Mouse (Mus musculus) heart, embryonic 16.5 days (tissue): ENCODE measurements around the gene Gm5447. TPM values are rescaled to one million over a fixed set of nuclear protein-coding genes. Genes with fewer than 3 reads are reported as not detected.

Experiments
- ATAC-seq: fragments of 200-750 bp; cut with Nextera tagmentation; replicated peaks from 2 replicates; pipeline ENCODE4 v1.8.0; 2017; ENCODE audit warnings: moderate number of reproducible peaks; ENCODE audit not compliant: insufficient read depth, low FRiP score; ENCODE audit errors: extremely low read depth
- H3K27ac ChIP-seq: fragments of 300-500 bp; sonication (generic); 2 replicates; pipeline ENCODE4 v1.5.1; 2014; ENCODE audit warnings: mild to moderate bottlenecking, low read length, control low read depth, moderate library complexity
- H3K27me3 ChIP-seq: fragments of 300-500 bp; sonication (generic); 2 replicates; pipeline ENCODE4 v1.6.1; 2014; ENCODE audit warnings: low read length, mixed read lengths; ENCODE audit not compliant: control insufficient read depth, insufficient read depth
- H3K36me3 ChIP-seq: fragments of 300-500 bp; sonication (generic); 2 replicates; pipeline ENCODE4 v1.6.1; 2014; ENCODE audit not compliant: control insufficient read depth, insufficient read depth
- H3K4me1 ChIP-seq: fragments of 300-500 bp; sonication (generic); 2 replicates; pipeline ENCODE4 v1.6.1; 2014; ENCODE audit warnings: low read length, mixed read lengths; ENCODE audit not compliant: control insufficient read depth, insufficient read depth
- H3K4me2 ChIP-seq: fragments of 300-500 bp; sonication (generic); 2 replicates; pipeline ENCODE4 v1.6.1; 2014; ENCODE audit warnings: low read depth, mild to moderate bottlenecking, control low read depth, low read length
- H3K4me3 ChIP-seq: fragments of 300-500 bp; sonication (generic); 2 replicates; pipeline ENCODE4 v1.5.1; 2014; ENCODE audit warnings: mild to moderate bottlenecking, control low read depth, low read length
- H3K9ac ChIP-seq: fragments of 300-500 bp; sonication (generic); 2 replicates; pipeline ENCODE4 v1.6.1; 2014; ENCODE audit warnings: low read length, control low read depth
- H3K9me3 ChIP-seq: fragments of 300-500 bp; sonication (generic); replicated peaks from 2 replicates; pipeline ENCODE4 v1.6.1; 2016; ENCODE audit warnings: low read length; ENCODE audit not compliant: control insufficient read depth
- WGBS: fragments of 180-500 bp; shearing (Covaris S2); extraction: QIAGEN DNeasy Blood & Tissue Kit; methylation state at CpG from one replicate; pipeline ENCODE4 v1.1.7; 2014; 5-methylcytosine and 5-hydroxymethylcytosine counted together
- polyA plus RNA-seq: library from polyadenylated mRNA; unstranded; fragments of >200 nt; fragmentation: Nextera tagmentation; extraction: Ambion mirVana; gene quantifications from 2 replicates; pipeline ENCODE4 v1.2.1, GENCODE M21; 2015

Gene Gm5447
- polyA plus RNA-seq, 1 experiment from 2014 or later, result 0.16 TPM

GRCm38 (mm10) chr13:30976536-30977084, 2.6 kb downstream of the Gm5447 start:
- no peak overlapping the region for H3K9ac ChIP-seq
- H3K9me3 ChIP-seq, result no peaks in the 10 kb centered on the region
- H3K27ac ChIP-seq, result no peak overlapping the region
- 53% methylated on average over 8 of the region's 8 CpGs for WGBS
- H3K4me2 ChIP-seq, result no peak overlapping the region
- H3K27me3 ChIP-seq, result no peaks in the 10 kb centered on the region
- ATAC-seq, result no peak
- H3K4me1 ChIP-seq, result peaks cover 7% of the 10 kb centered on the region
- no peak overlapping the region for H3K4me3 ChIP-seq
- no peaks in the 10 kb centered on the region for H3K36me3 ChIP-seq

GRCm38 (mm10) chr13:30978224-30978623, 4.2 kb downstream of the Gm5447 start:
- H3K4me1 ChIP-seq, result peaks cover 4% of the 10 kb centered on the region
- H3K9ac ChIP-seq, result no peak overlapping the region
- ATAC-seq, result no peak
- no peaks in the 10 kb centered on the region for H3K9me3 ChIP-seq
- no peaks in the 10 kb centered on the region for H3K36me3 ChIP-seq
- no peak overlapping the region for H3K4me3 ChIP-seq
- H3K4me2 ChIP-seq, result no peak overlapping the region
- H3K27ac ChIP-seq, result no peak overlapping the region
- no peaks in the 10 kb centered on the region for H3K27me3 ChIP-seq
- WGBS, result 63% methylated on average over 4 of the region's 4 CpGs

DNA sequence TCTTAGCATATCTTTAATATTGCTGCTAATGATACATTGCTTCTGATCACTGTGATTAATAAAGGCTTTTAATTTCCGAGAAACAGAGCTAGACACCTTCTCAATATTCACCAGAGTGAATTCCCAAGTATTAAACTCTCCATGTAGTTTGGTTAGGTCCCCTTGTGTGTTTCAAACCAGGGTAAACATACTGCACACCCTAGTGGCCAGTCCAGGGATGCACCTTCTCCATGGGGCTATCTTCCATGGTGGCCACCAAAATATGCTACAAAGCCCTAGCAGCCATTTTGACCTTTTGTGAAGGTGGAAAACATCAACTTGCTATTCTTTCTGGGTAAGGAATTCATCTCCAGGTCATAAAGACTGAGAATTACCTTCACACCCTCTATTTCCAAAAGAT, 7.7 kb downstream of the Gm5447 start:
- H3K4me2 ChIP-seq, result no peak overlapping the region
- H3K4me1 ChIP-seq, result 0 out of 2 replicates have a peak, but pooled peaks cover 2% of the 10 kb centered on the region
- no peaks in the 10 kb centered on the region for H3K36me3 ChIP-seq
- no peaks in the 10 kb centered on the region for H3K27me3 ChIP-seq
- H3K4me3 ChIP-seq, result no peak overlapping the region
- no peak for ATAC-seq
- no peak overlapping the region for H3K9ac ChIP-seq
- no peaks in the 10 kb centered on the region for H3K9me3 ChIP-seq
- WGBS, result 71% methylated on average over 1 of the region's 1 CpGs
- H3K27ac ChIP-seq, result no peak overlapping the region

DNA sequence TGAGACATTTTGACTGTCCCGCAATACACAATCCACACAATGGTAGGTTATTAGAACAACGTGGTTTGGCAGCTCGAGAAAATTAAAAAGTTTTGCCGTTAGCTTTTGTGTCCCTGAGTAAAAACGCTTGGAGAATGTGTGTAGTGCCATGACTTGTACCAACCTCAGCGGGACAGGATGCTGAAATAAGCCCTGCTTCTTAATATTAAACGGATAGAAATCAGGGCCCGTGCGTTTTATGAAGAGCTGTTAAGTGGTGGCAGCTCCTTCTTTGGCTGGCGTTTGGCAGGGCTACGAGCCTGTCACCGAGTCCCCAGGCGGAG, 11.2 kb downstream of the Gm5447 start:
- peak overlapping the region; percentile 96 for H3K4me2 ChIP-seq
- no peaks in the 10 kb centered on the region for H3K9me3 ChIP-seq
- no peaks in the 10 kb centered on the region for H3K36me3 ChIP-seq
- WGBS, result 16% methylated on average over 13 of the region's 13 CpGs
- no peak for ATAC-seq
- H3K27me3 ChIP-seq, result no peaks in the 10 kb centered on the region
- H3K27ac ChIP-seq, result no peak overlapping the region
- H3K9ac ChIP-seq, result peak overlapping the region; percentile 81
- H3K4me3 ChIP-seq, result peak overlapping the region; percentile 65
- 0 out of 2 replicates have a peak, but pooled peaks cover 2% of the 10 kb centered on the region for H3K4me1 ChIP-seq

- no peaks in the 10 kb centered on the region for H3K27me3 ChIP-seq
- peak overlapping the region; percentile 54 for H3K27ac ChIP-seq
- H3K4me2 ChIP-seq, result peak overlapping the region; percentile 96
- 8% methylated on average over 27 of the region's 27 CpGs for WGBS
- H3K9me3 ChIP-seq, result no peaks in the 10 kb centered on the region
- H3K4me3 ChIP-seq, result peak overlapping the region; percentile 65
- 0 out of 2 replicates have a peak, but pooled peaks cover 2% of the 10 kb centered on the region for H3K4me1 ChIP-seq
- ATAC-seq, result peak; percentile 80
- H3K9ac ChIP-seq, result peak overlapping the region; percentile 81
- H3K36me3 ChIP-seq, result no peaks in the 10 kb centered on the region
Measured at GRCm38 (mm10) chr13:30985598-30986466, 11.8 kb downstream of the Gm5447 start.

- no peak overlapping the region for H3K27ac ChIP-seq
- 64% methylated on average over 10 of the region's 10 CpGs for WGBS
- H3K4me2 ChIP-seq, result peak overlapping the region; percentile 96; the same call in 1 of the 2 replicates
- H3K9me3 ChIP-seq, result no peaks in the 10 kb centered on the region
- no peaks in the 10 kb centered on the region for H3K27me3 ChIP-seq
- H3K36me3 ChIP-seq, result no peaks in the 10 kb centered on the region
- H3K9ac ChIP-seq, result no peak overlapping the region
- no peak for ATAC-seq
- 0 out of 2 replicates have a peak, but pooled peaks cover 2% of the 10 kb centered on the region for H3K4me1 ChIP-seq
- no peak overlapping the region for H3K4me3 ChIP-seq
Measured at GRCm38 (mm10) chr13:30986934-30987455, 13.0 kb downstream of the Gm5447 start.

DNA sequence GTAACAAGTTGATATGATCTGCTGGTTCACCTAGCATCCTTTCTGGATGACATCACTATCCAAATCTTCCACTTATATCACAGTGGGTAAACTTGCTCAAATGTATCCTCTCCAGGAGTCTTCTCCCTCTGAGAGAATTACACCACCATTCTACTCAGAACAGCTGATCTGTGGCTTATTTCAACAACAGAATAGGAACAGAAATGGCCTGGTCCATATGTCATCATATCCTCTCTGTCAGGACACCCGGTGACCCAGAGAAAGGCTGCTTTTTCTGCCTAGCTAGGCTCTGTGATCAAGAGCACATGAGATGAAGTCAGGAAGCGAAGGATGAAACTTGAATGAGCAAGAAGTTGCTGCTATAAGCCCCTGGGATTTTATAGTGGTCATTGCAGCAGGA, 13.7 kb downstream of the Gm5447 start:
- H3K27me3 ChIP-seq, result no peaks in the 10 kb centered on the region
- WGBS, result 81% methylated on average over 2 of the region's 2 CpGs
- no peaks in the 10 kb centered on the region for H3K36me3 ChIP-seq
- no peak for ATAC-seq
- no peak overlapping the region for H3K27ac ChIP-seq
- H3K9ac ChIP-seq, result no peak overlapping the region
- H3K4me1 ChIP-seq, result 0 out of 2 replicates have a peak, but pooled peaks cover 2% of the 10 kb centered on the region
- no peak overlapping the region for H3K4me3 ChIP-seq
- no peak overlapping the region for H3K4me2 ChIP-seq
- no peaks in the 10 kb centered on the region for H3K9me3 ChIP-seq

GRCm38 (mm10) chr13:30989710-30990109, 15.7 kb downstream of the Gm5447 start:
- Histone ChIP-seq H3K4me3 (no peak overlapping the region), H3K9me3 (no peaks in the 10 kb centered on the region), H3K4me2 (no peak overlapping the region), H3K27me3 (no peaks in the 10 kb centered on the region), H3K9ac (no peak overlapping the region), H3K36me3 (no peaks in the 10 kb centered on the region), H3K4me1 (0 out of 2 replicates have a peak, but pooled peaks cover 2% of the 10 kb centered on the region), H3K27ac (no peak overlapping the region)
- 77% methylated on average over 10 of the region's 10 CpGs for WGBS
- no peak for ATAC-seq

- H3K36me3 ChIP-seq, result no peaks in the 10 kb centered on the region
- no peak for ATAC-seq
Measured at GRCm38 (mm10) chr13:30990233-30990632, 16.2 kb downstream of the Gm5447 start.

More at GRCm38 (mm10) chr13:30990233-30990632, 16.2 kb downstream of the Gm5447 start:
- WGBS, result 57% methylated on average over 9 of the region's 9 CpGs
- no peaks in the 10 kb centered on the region for H3K27me3 ChIP-seq
- H3K4me3 ChIP-seq, result no peak overlapping the region
- H3K9ac ChIP-seq, result no peak overlapping the region
- H3K9me3 ChIP-seq, result no peaks in the 10 kb centered on the region
- H3K27ac ChIP-seq, result no peak overlapping the region
- H3K4me2 ChIP-seq, result no peak overlapping the region
- H3K4me1 ChIP-seq, result 0 out of 2 replicates have a peak, but pooled peaks cover 2% of the 10 kb centered on the region
